Mouse (Mus musculus): Measurements from ENCODE around the gene Ptcra.

DNA sequence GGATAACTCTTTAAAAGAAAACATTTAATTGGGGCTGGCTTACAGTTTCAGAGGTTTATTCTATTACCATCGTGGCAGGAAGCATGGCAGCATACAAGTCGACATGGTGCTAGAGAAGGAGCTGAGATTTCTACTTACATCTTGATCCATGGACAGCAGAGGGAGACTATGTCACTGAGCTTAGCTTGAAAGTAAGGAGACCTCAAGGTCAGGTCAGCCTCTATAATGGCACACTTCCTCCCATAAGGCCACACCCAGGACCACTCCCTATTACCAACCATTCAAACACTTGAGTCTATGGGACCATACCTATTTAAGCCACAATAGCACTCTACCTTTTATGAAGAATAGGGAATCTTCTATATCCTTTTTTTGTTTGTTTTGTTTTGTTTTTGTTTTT, 29.5 kb upstream of the Ptcra start:
- TF ChIP-seq CTCF (IDR thresholded peaks at IDR 0.05; ENCODE audit: borderline replicate concordance, insufficient read depth, low read depth, low read length) (no peak), POLR2A (IDR thresholded peaks at IDR 0.05; ENCODE audit: borderline replicate concordance, insufficient read depth, low read length) (no peak)

Measured in cerebellum, adult 2 months (tissue).